Mouse (Mus musculus) left cerebral cortex, adult 2 months (tissue): ENCODE measurements at regions not wholly inside any gene's neighbourhood (a gene's known extent, or its start where the extent isn't known, plus 50 kb on each side); places are given as distances from the start of the nearest gene placed in this dataset.

Experiments used
- DNase-seq, 2 experiments: peaks; one replicate each; pipeline ENCODE4 v3.0.0; 2021 to 2022; ENCODE audit warnings: low spot score in 2 of 2, mixed read lengths in 1 of 2; ENCODE audit errors: extremely low spot score in 1 of 2
- H3K27ac ChIP-seq: fragments of 200-600 bp; 2 replicates; pipeline ENCODE4 v1.8.1; 2022
- H3K4me3 ChIP-seq: fragments of 200-600 bp; 2 replicates; pipeline ENCODE4 v1.8.1; 2022
- CTCF ChIP-seq: fragments of 200-600 bp; IDR thresholded peaks from 2 replicates; pipeline ENCODE4 v1.8.1; 2022; ENCODE audit warnings: antibody characterized with exemption, mild to moderate bottlenecking, moderate library complexity
- intact Hi-C: fragments of 180-260 bp; cut with DNase I; formaldehyde crosslinking; loops from one replicate; pipeline ENCODE4 v1.15.1; 2025

DNA sequence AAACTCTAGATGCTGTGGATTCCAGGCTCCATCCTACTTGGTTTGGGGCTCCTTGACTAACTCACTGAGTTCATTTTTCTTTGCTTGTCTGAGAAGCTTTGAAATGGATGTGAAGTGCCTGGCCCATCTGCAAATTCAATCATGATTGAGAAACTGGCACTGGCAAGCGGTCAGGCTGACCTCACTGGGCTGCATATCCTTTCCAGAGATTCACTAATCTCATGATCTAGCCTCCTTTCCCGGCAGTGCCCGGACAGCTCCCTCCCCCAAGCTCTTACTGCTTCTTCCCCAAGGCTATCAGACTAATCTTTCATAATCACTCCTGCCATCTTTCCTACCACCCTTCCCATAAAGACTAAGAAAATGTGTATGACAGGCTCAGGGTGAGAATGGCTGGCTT is 239.9 kb downstream of the Gm19410 start:
- TF ChIP-seq CTCF, result no peak
- DNase-seq, result no peak
- Histone ChIP-seq H3K4me3 (no peak overlapping the region), H3K27ac (no peak overlapping the region)
- intact Hi-C loops, result no loop called here

DNA sequence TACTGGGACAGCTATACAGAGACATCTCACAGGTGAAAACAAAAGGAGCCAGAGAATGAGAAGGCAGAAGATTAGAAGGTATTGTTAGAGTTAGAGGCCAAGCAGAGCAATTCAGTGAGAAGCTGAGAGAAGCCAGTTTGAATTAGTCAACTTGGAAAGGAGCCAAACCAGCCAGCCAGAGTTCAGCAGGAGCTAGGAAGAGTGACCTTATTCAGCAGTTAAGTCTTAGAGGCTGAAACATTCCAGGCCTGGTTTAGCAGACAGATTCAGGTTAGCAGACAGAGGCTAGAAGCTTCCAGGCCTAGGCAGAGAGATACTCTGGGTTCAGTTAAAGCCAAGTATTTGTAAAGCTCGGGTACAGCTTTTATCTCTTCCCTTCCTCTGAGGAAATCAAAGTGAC is 242.1 kb downstream of the Gm19410 start:
- no peak for TF ChIP-seq CTCF
- no peak overlapping the region for H3K27ac ChIP-seq
- DNase-seq, result no peak
- no peak overlapping the region for H3K4me3 ChIP-seq
- intact Hi-C loops, result no loop called here

DNA sequence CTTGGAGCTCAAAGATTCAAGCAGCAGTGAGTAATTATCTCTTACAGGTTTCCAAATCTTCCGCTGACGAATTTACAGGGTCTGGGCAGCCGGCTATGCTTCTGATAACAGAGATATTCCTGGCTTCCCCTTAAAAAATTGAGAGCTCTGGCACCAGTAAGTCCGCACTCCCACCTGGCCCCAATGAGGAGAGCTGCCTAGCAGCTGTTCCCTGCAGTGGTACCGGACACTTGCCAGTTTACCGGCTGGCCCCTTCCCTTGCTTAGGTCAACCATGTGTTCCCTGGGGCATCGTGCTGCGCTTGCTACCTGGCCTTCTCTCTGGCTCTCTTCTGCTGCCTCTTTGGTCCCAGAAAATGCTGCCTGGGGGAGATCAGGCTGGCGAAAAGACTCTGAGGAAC is 244.0 kb downstream of the Gm19410 start:
- DNase-seq, result no peak
- no peak for TF ChIP-seq CTCF
- Histone ChIP-seq H3K4me3 (no peak overlapping the region), H3K27ac (no peak overlapping the region)
- intact Hi-C loops, result no loop called here

DNA sequence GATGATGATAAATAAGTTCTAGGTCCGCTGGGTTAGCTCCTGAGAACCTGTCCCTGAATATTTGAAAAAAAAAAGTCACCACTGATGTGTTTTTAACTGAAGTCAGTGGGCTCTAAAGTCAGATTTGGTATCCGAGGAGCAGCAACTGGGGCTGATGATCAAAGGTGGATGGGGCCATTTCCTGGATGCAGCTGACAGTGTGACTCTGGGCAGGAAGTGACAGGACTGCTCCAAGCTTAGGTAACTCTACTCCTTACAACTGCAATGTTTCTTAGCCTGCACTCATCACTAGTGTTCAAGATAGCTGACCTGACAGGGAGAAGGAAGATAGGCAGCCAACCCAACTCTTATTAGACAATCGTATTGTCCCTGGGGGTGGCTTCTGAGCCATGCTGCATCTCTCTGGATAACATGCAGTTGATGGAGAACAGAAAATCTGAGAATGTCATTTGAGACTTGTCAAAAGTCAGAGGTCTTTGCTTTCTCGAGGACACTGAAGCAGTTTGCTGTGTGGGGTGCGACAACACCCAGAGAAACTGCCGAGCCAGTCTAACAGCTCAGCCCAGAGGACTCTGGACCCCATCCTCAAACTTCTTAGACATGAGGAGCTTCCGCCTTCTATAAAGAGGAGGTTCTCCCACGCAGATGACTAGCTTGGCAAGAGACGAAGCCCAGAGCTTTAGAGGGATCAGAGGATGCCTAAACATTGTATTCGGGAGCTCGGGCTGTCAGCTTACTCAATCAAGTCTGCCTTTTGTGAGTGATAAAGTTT is 245.0 kb downstream of the Gm19410 start:
- intact Hi-C loops, result no loop called here
- no peak overlapping the region for H3K27ac ChIP-seq
- TF ChIP-seq CTCF, result no peak
- DNase-seq, result no peak
- H3K4me3 ChIP-seq, result no peak overlapping the region

DNA sequence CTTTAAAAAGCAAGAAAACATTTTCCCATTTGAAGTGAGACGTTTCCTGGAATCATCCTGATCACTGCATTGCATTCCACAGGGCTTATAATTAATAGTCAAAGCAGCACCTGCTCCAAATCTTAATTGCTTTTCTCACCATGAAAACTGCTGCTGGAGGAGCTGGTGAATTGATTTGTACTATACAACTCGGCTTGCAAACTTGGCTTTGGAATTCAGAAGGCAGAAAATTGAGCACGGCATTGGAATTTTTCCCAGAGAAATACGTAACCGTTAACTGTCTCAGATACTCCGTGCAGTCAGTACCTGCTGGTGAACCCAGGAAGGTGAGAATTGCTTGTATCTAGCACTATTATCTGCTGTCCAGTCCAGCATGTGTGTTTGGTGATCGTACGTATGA is 249.3 kb downstream of the Gm19410 start:
- no peak; the same call in 1 of the 2 replicates for TF ChIP-seq CTCF
- Histone ChIP-seq H3K4me3 (no peak overlapping the region), H3K27ac (peak overlapping the region; percentile 16; the same call in 1 of the 2 replicates)
- intact Hi-C loops, result loop anchor here (5.0 kb wide), 1 partner anchor 133 kb away; no protein-coding TSS in a partner anchor
- no peak for DNase-seq

DNA sequence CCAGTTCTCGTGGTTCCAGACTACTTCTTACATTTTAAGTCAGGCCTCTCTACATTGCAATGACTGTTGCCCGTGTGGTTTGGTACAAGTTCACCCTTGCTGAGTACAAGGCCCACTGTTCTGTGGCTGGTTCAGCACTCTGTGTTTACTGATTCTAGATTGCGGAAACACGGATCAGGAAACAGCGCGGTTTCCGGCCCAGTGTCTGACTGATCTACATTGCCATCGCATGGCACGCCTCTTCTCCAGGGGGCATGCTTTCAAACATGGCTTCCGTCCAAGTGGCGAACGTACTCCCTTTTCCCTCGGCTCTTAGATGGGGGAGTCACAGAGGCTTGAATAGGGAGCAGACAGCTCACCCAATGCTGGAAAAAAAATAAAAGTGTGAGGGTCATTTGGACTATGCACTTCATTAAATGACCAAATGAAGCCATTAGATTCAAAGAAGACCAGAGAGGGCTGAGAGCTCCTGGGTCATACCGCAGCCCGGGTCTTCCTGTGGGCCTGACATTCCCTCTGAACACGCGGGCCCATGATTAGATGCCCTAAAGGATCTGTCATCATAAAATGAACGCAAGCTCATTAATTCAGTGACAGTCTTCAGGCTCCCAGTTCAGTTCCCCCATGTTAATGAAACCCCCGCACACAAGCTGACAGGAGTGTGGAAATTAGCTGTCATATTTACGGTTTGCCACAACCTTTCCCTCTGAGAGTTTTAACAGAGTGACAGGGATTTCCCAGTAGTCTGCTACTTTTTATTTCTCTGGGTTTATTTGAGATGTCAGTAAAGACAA is 250.9 kb downstream of the Gm19410 start:
- intact Hi-C loops, result loop anchor here (5.0 kb wide), 1 partner anchor 134 kb away; no protein-coding TSS in a partner anchor
- no peak for TF ChIP-seq CTCF
- Histone ChIP-seq H3K27ac (no peak overlapping the region), H3K4me3 (no peak overlapping the region)
- no peak for DNase-seq

DNA sequence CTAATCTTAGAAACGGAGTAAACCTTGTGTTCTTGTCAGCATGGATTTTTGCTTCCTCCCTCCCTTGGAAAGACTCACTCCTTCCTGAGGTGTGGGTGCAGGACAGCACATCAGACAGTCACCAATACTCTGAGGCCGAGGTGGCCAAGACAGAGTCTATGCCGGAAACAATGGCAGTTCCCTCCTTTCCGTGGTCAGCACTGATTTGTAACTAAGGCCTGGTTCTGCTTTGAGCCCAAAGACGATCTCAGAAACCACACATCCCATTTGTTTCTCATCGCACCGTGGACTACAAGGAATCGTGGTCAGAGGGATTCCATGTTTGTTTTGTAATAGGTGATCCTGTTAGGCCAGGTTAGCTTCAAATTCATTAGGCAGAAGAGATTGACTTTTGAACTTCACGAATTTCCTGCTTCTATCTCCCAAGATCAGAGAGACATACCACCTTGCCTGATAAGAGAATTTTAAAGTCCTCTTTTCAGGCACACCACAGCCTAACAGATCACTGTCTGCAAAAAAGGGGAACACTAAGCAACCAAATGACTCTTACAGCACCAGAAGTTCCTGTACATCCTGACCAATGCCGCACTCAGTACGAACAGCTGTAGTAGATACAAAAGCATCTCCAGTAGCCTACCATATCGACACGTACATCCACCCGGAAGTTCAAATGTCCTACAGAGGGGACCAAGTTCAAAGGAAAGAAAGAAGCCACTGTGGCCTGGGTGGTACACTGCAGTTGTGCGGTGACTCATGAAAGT is 253.6 kb downstream of the Gm19410 start:
- H3K27ac ChIP-seq, result peak overlapping the region; percentile 68
- DNase-seq, result no peak
- no peak overlapping the region for H3K4me3 ChIP-seq
- intact Hi-C loops, result loop anchor here (1.0 to 5.0 kb wide), 2 partner anchors 102 to 137 kb away; no protein-coding TSS in a partner anchor
- no peak for TF ChIP-seq CTCF

DNA sequence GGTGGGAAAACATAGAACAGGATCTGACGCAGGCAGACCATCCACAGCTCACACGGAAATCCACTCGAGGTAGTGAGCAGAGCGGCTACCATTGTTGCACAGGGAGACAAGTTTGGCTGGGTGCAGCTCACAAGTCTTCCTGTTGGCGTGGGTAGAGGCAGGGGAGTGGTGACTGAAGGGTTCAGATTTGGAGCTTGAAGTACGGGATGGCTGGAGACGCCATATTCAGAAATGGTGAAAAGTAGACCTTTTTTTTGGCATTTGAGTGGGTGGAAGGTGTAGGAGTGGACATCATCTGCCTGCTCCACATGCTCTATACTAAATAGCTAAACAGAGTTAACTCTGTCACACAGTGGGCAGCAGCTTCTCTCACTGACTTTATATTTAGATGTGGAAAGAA is 254.3 kb downstream of the Gm19410 start:
- Histone ChIP-seq H3K27ac (peak overlapping the region; percentile 68), H3K4me3 (no peak overlapping the region)
- no peak for TF ChIP-seq CTCF
- DNase-seq, result peak; percentile 25 to 52
- intact Hi-C loops, result loop anchor here (1.0 to 5.0 kb wide), 5 partner anchors 87 to 165 kb away; no protein-coding TSS in a partner anchor

DNA sequence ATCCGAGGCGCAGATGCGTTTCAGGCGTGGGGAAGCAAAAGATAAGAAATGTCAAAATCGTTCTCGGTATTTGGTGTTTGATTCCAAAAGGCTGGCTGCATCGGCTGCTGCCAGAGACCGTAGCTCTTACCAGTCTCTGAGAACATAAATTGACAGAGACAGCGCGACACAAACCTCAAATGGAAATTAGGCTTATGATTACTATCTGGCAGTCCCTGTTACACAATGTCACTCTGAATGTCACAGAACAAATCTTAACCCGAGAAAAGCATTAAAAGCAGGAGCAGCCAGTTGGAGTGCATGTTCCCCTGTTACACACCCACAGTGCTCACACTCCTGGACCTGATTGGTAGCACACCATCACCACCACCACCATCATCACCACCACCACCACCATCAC is 262.0 kb downstream of the Gm19410 start:
- DNase-seq, result no peak
- intact Hi-C loops, result no loop called here
- TF ChIP-seq CTCF, result no peak
- Histone ChIP-seq H3K4me3 (no peak overlapping the region), H3K27ac (no peak overlapping the region)

DNA sequence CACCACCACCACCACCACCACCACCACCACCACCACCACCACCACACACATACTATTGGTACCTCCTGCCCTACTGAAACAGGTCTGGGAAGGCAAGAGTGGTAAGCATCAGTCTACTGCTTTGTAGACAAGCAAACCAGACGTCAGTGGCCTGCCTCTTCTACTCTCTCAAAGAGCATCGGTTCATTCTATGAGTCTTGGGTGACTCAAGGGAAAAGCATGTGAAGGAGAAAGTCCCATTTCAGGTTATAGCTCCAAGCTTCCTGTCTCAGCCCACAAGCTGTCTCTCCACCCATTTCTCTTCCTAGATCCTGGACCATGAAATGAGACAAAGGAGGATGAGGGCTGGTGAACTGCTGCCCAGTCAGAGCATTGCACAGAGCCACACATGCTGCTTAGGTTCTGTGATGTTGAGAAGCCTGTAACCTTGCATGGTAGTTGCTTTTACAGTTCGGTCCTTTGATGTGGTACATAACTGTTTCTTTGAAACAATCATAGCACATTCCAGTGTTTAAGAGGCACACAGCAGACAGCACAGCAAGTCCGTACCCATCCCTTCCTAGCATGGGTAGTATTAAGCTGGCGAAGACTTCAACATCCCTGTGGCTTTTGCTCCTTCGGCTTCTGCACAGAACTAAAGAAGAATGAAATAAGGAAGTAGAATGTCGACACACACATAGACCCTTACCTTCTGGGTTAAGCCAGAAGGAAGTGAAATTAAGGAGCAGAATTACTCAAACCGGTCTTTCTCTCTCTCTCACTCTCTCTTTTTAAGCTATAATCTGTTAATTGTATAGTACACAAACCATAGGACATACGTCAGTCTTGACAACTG is 262.7 kb downstream of the Gm19410 start:
- TF ChIP-seq CTCF, result no peak
- Histone ChIP-seq H3K4me3 (no peak overlapping the region), H3K27ac (no peak overlapping the region)
- intact Hi-C loops, result no loop called here
- DNase-seq, result no peak

DNA sequence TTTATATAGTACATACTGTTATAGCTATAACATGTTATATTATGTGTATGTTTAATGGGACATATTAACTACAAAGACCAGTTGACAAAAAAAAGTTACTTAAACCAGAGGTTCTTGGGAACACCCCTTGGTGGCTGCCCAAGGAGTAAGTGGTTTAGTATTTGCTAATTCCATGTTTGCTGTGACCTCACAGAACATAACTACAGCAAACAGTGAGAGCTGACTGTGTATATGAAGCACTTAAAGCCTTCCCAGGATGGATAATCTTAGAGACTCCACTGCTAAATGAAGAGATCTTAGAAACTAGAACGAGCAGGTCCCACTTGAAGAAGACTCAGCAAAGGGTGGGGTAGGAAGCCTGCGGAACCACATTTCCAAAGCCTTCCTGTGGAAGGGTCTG is 263.9 kb downstream of the Gm19410 start:
- TF ChIP-seq CTCF, result no peak
- intact Hi-C loops, result no loop called here
- no peak overlapping the region for H3K4me3 ChIP-seq
- no peak overlapping the region for H3K27ac ChIP-seq
- DNase-seq, result no peak
